Mouse (Mus musculus): ENCODE data around the gene Cpne7. TPM values are rescaled to one million over a fixed set of nuclear protein-coding genes. Genes with fewer than 3 reads are reported as not detected.
A peak's percentile ranks its signal among the peaks of the same experiment; 100 is the strongest.

Cpne7 gene
- polyA plus RNA-seq, 1 experiment = 2.9 TPM

DNA sequence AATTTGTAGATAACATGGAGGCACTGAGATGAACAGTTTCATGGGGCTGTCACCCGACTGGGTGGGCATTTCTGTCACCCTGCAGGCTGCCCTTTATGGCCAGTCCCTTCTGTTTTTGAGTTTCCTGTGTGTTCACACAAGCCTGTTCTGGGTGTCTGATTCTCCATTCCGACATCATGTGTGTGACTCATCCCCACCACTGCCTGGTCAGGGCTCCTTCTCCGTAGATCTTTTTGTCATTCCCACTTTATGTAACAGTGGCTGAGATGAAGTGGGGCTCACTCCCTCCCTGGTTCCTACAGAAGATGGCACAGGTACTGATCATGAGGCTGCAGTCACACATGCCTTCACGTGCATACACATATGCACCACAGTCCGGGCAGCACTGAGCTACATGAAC lies 5.5 kb downstream of the Cpne7 start:
- H3K9me3 ChIP-seq (replicated peaks; ENCODE audit: control insufficient read depth, insufficient read depth, low read length, poor library complexity, severe bottlenecking) = no peaks in the 10 kb centered on the region
- H3K9ac ChIP-seq (ENCODE audit: low read depth, poor library complexity, severe bottlenecking) = no peak overlapping the region
- H3K4me1 ChIP-seq (ENCODE audit: control insufficient read depth, insufficient read depth, low read length) = no peaks in the 10 kb centered on the region
- no peak overlapping the region for H3K4me3 ChIP-seq (ENCODE audit: low read depth, low read length)
- H3K36me3 ChIP-seq (ENCODE audit: control insufficient read depth, insufficient read depth, low read length, poor library complexity, severe bottlenecking) = no peaks in the 10 kb centered on the region
- no peak for TF ChIP-seq EP300 (IDR thresholded peaks at IDR 0.05; ENCODE audit: insufficient read depth, low read depth, low read length)
- no peak for TF ChIP-seq CTCF (IDR thresholded peaks at IDR 0.05; ENCODE audit: low read depth, low read length)
- TF ChIP-seq POLR2A (IDR thresholded peaks at IDR 0.05; ENCODE audit: insufficient read depth, low read length) = no peak
- 0 out of 2 replicates have a peak, but pooled peaks cover 4% of the 10 kb centered on the region for H3K27me3 ChIP-seq (ENCODE audit: control insufficient read depth, insufficient read depth, low read length, poor library complexity, severe bottlenecking)
- H3K27ac ChIP-seq (ENCODE audit: insufficient read depth, low read length) = no peak overlapping the region

DNA sequence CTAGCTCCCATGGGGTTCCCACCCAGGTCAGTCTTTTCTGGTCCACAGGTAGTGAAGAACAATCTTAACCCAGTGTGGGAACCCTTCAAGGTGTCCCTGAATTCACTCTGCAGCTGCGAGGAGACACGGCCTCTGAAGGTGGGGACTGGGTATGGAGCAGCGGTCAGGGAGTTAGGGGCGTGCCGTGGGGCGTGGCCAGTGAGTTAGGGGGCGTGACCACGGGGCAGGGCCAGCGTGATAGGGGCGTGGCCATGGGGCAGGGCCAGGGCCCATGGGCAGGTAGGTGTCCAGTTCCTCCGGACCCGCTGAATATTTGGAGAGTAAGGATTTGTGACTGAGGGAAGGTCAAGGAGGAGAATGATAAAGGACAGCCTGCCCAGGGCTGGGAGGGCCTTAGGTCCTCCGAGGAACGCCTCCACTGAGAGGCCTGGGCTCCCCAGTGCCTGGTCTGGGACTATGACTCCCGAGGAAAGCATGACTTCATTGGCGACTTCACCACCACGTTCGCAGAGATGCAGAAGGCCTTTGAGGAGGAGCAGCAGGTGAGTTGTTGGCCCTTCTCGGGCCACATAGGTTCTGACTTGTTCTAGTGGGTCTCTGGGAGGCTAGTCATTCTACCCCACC lies 9.1 kb downstream of the Cpne7 start:
- Histone ChIP-seq H3K4me3 (ENCODE audit: low read depth, low read length) (peak overlapping the region; percentile 27; the same call in 1 of the 2 replicates), H3K9me3 (replicated peaks; ENCODE audit: control insufficient read depth, insufficient read depth, low read length, poor library complexity, severe bottlenecking) (no peaks in the 10 kb centered on the region), H3K27me3 (ENCODE audit: control insufficient read depth, insufficient read depth, low read length, poor library complexity, severe bottlenecking) (no peaks in the 10 kb centered on the region), H3K36me3 (ENCODE audit: control insufficient read depth, insufficient read depth, low read length, poor library complexity, severe bottlenecking) (no peaks in the 10 kb centered on the region), H3K4me1 (ENCODE audit: control insufficient read depth, insufficient read depth, low read length) (no peaks in the 10 kb centered on the region), H3K27ac (ENCODE audit: insufficient read depth, low read length) (no peak overlapping the region), H3K9ac (ENCODE audit: low read depth, poor library complexity, severe bottlenecking) (no peak overlapping the region)
- no peak for TF ChIP-seq POLR2A (IDR thresholded peaks at IDR 0.05; ENCODE audit: insufficient read depth, low read length)
- TF ChIP-seq CTCF (IDR thresholded peaks at IDR 0.05; ENCODE audit: low read depth, low read length) = no peak
- TF ChIP-seq EP300 (IDR thresholded peaks at IDR 0.05; ENCODE audit: insufficient read depth, low read depth, low read length) = no peak

DNA sequence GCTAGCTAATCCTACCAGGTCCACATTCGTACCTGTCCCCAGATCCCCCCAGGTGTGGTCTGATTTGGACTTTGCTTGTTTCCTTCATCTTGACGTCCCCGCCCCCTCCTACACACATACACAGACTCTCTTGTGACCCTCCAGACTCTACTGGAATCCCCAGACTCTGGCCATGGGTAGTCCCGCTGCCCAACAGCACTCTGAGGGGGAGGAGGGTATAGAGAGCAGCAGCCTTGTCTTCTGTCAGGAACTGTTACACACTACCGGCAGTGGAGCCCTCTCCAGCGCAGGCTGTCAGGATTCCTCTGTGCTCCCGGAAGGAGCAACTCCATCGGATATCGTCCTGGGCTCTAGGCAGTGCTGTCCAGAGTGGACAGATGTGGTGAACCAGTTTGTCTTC lies 13.9 kb downstream of the Cpne7 start:
- H3K4me1 ChIP-seq (ENCODE audit: control insufficient read depth, insufficient read depth, low read length) = no peaks in the 10 kb centered on the region
- H3K36me3 ChIP-seq (ENCODE audit: control insufficient read depth, insufficient read depth, low read length, poor library complexity, severe bottlenecking) = no peaks in the 10 kb centered on the region
- no peaks in the 10 kb centered on the region for H3K27me3 ChIP-seq (ENCODE audit: control insufficient read depth, insufficient read depth, low read length, poor library complexity, severe bottlenecking)
- no peak overlapping the region for H3K9ac ChIP-seq (ENCODE audit: low read depth, poor library complexity, severe bottlenecking)
- H3K4me3 ChIP-seq (ENCODE audit: low read depth, low read length) = no peak overlapping the region
- no peak overlapping the region for H3K27ac ChIP-seq (ENCODE audit: insufficient read depth, low read length)
- H3K9me3 ChIP-seq (replicated peaks; ENCODE audit: control insufficient read depth, insufficient read depth, low read length, poor library complexity, severe bottlenecking) = no peaks in the 10 kb centered on the region
- TF ChIP-seq POLR2A (IDR thresholded peaks at IDR 0.05; ENCODE audit: insufficient read depth, low read length) (no peak), CTCF (IDR thresholded peaks at IDR 0.05; ENCODE audit: low read depth, low read length) (no peak), EP300 (IDR thresholded peaks at IDR 0.05; ENCODE audit: insufficient read depth, low read depth, low read length) (no peak)

DNA sequence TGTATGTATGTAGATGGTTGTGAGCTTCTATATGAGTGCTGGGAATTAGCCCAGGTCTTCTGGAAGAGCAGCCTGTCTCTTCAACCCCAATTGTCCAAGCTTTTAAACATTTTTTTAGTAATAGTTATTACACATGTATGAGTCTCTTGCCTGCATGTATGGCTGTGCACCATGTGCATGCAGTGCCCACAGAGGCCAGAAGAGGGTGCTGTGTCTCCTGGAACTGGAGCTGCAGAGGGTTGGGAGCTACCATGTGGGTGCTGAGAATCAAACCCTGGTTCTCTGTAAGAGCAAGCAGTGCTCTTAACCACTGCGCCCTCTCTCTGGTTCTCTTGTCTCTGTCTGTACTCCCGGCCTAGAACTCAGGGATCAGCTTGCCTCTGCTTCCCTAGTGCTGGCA lies 15.8 kb downstream of the Cpne7 start:
- H3K27me3 ChIP-seq (ENCODE audit: control insufficient read depth, insufficient read depth, low read length, poor library complexity, severe bottlenecking) = no peaks in the 10 kb centered on the region
- H3K4me1 ChIP-seq (ENCODE audit: control insufficient read depth, insufficient read depth, low read length) = no peaks in the 10 kb centered on the region
- no peak overlapping the region for H3K27ac ChIP-seq (ENCODE audit: insufficient read depth, low read length)
- no peak overlapping the region for H3K9ac ChIP-seq (ENCODE audit: low read depth, poor library complexity, severe bottlenecking)
- TF ChIP-seq POLR2A (IDR thresholded peaks at IDR 0.05; ENCODE audit: insufficient read depth, low read length) = no peak
- no peak for TF ChIP-seq EP300 (IDR thresholded peaks at IDR 0.05; ENCODE audit: insufficient read depth, low read depth, low read length)
- TF ChIP-seq CTCF (IDR thresholded peaks at IDR 0.05; ENCODE audit: low read depth, low read length) = peak; percentile 51
- no peak overlapping the region for H3K4me3 ChIP-seq (ENCODE audit: low read depth, low read length)
- no peaks in the 10 kb centered on the region for H3K9me3 ChIP-seq (replicated peaks; ENCODE audit: control insufficient read depth, insufficient read depth, low read length, poor library complexity, severe bottlenecking)
- no peaks in the 10 kb centered on the region for H3K36me3 ChIP-seq (ENCODE audit: control insufficient read depth, insufficient read depth, low read length, poor library complexity, severe bottlenecking)

DNA sequence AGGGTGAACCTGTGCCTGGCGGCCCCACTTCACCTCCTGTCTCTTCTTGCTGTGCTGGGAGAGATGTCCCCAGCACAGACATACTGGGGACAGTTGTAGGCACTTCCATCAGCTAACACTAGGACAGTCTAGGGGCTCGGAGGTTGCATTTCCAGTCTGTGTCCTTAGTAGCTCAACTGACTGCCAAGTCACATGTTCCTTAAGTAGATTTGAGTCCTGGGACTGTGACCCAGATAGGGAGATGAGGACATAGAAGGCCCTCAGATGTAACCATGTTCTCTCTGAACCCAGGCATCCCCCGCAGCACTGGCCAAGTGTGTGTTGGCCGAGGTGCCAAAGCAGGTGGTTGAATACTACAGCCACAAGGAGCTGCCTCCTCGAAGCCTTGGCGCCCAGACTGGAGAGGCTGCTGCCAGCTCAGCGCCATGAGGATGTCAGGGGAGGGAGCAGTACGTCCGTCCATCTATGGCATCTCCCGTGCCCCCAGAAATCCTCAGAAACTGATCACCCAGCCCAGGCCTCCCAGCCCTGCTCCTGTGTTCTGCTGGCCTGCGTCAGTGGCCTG lies 17.1 kb downstream of the Cpne7 start:
- no peaks in the 10 kb centered on the region for H3K9me3 ChIP-seq (replicated peaks; ENCODE audit: control insufficient read depth, insufficient read depth, low read length, poor library complexity, severe bottlenecking)
- no peaks in the 10 kb centered on the region for H3K36me3 ChIP-seq (ENCODE audit: control insufficient read depth, insufficient read depth, low read length, poor library complexity, severe bottlenecking)
- H3K4me1 ChIP-seq (ENCODE audit: control insufficient read depth, insufficient read depth, low read length) = no peaks in the 10 kb centered on the region
- H3K4me3 ChIP-seq (ENCODE audit: low read depth, low read length) = no peak overlapping the region
- no peak for TF ChIP-seq CTCF (IDR thresholded peaks at IDR 0.05; ENCODE audit: low read depth, low read length)
- no peak overlapping the region for H3K27ac ChIP-seq (ENCODE audit: insufficient read depth, low read length)
- H3K9ac ChIP-seq (ENCODE audit: low read depth, poor library complexity, severe bottlenecking) = no peak overlapping the region
- no peaks in the 10 kb centered on the region for H3K27me3 ChIP-seq (ENCODE audit: control insufficient read depth, insufficient read depth, low read length, poor library complexity, severe bottlenecking)

DNA sequence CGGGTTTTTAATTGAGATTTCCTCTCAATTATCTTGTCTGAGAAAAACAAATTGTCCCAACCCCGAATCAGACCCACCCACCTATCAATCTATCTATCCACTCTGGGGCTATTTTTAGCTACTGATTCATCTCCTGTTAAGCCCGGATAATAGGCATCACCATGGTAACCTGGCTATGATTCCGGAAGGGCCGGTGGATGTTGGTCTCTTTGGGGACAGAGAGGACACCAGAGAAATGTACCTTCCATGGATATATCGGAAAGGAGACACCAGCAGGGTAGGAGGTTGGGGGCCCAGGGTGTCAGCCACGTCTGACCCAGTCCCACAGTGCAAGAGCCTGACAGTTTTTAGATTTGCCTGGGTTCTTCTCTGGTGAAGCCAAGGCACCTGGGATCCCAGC lies 18.2 kb downstream of the Cpne7 start:
- Histone ChIP-seq H3K9me3 (replicated peaks; ENCODE audit: control insufficient read depth, insufficient read depth, low read length, poor library complexity, severe bottlenecking) (no peaks in the 10 kb centered on the region), H3K4me1 (ENCODE audit: control insufficient read depth, insufficient read depth, low read length) (no peaks in the 10 kb centered on the region), H3K36me3 (ENCODE audit: control insufficient read depth, insufficient read depth, low read length, poor library complexity, severe bottlenecking) (no peaks in the 10 kb centered on the region), H3K27me3 (ENCODE audit: control insufficient read depth, insufficient read depth, low read length, poor library complexity, severe bottlenecking) (no peaks in the 10 kb centered on the region), H3K9ac (ENCODE audit: low read depth, poor library complexity, severe bottlenecking) (no peak overlapping the region), H3K4me3 (ENCODE audit: low read depth, low read length) (no peak overlapping the region), H3K27ac (ENCODE audit: insufficient read depth, low read length) (no peak overlapping the region)
- TF ChIP-seq POLR2A (IDR thresholded peaks at IDR 0.05; ENCODE audit: insufficient read depth, low read length) (no peak), EP300 (IDR thresholded peaks at IDR 0.05; ENCODE audit: insufficient read depth, low read depth, low read length) (no peak), CTCF (IDR thresholded peaks at IDR 0.05; ENCODE audit: low read depth, low read length) (no peak)

Measured in ES-Bruce4 (cell line).